Mouse (Mus musculus) erythroblast, embryonic 14.5 days (primary cell): ENCODE measurements around the gene Idh3a. TPM values are rescaled to one million over a fixed set of nuclear protein-coding genes. Genes with fewer than 3 reads are reported as not detected.

Experiments used
- H3K27me3 ChIP-seq: 2 replicates; pipeline ENCODE4 v1.6.1; 2012; ENCODE audit warnings: inconsistent platforms; ENCODE audit not compliant: control insufficient read depth
- H3K36me3 ChIP-seq: 2 replicates; pipeline ENCODE4 v1.6.1; 2012; ENCODE audit warnings: mild to moderate bottlenecking, inconsistent platforms; ENCODE audit not compliant: control insufficient read depth
- H3K4me1 ChIP-seq: 2 replicates; pipeline ENCODE4 v1.6.1; 2012; ENCODE audit warnings: inconsistent platforms; ENCODE audit not compliant: control insufficient read depth
- H3K4me3 ChIP-seq: replicated peaks from 2 replicates; pipeline ENCODE3; 2012; ENCODE audit warnings: moderate library complexity, mild to moderate bottlenecking, inconsistent platforms
- H3K9me3 ChIP-seq: 2 replicates; pipeline ENCODE4 v1.6.1; 2012; ENCODE audit warnings: low read length, inconsistent platforms, mixed read lengths; ENCODE audit not compliant: control insufficient read depth
- GATA1 ChIP-seq: IDR thresholded peaks from 2 replicates; pipeline ENCODE4 v1.6.1; 2012; ENCODE audit warnings: low read length, inconsistent platforms, mixed read lengths
- TAL1 ChIP-seq: IDR thresholded peaks from 3 replicates; pipeline ENCODE4 v1.6.1; 2012; ENCODE audit warnings: low read length, inconsistent platforms, mixed read lengths
- polyA plus RNA-seq: library from polyadenylated mRNA; stranded (reverse); fragments of >175 nt; gene quantifications from 2 replicates; pipeline ENCODE4 v1.2.3, GENCODE M21; 2012

Idh3a gene
- polyA plus RNA-seq: 0.99 and 1.1 TPM in 2 replicates

GRCm38 (mm10) chr9:54586199-54587061, at the start of gene Idh3a:
TSS of gene Idh3a (plus strand) at chr9:54586334.
- TF ChIP-seq TAL1: no peak
- TF ChIP-seq GATA1: no peak
- peaks cover 15% of the 10 kb centered on the region for H3K36me3 ChIP-seq
- H3K4me1 ChIP-seq: peaks cover 42% of the 10 kb centered on the region
- H3K27me3 ChIP-seq: no peaks in the 10 kb centered on the region
- peak within 1 kb of the TSS; percentile 97 for H3K4me3 ChIP-seq
- H3K9me3 ChIP-seq: no peaks in the 10 kb centered on the region

GRCm38 (mm10) chr9:54537030-54537429, 49.1 kb upstream of the Idh3a start:
- Histone ChIP-seq H3K9me3 (no peaks in the 10 kb centered on the region), H3K4me1 (no peaks in the 10 kb centered on the region), H3K36me3 (no peaks in the 10 kb centered on the region), H3K27me3 (no peaks in the 10 kb centered on the region), H3K4me3 (no peak overlapping the region)
- TF ChIP-seq GATA1: no peak
- no peak for TF ChIP-seq TAL1

DNA sequence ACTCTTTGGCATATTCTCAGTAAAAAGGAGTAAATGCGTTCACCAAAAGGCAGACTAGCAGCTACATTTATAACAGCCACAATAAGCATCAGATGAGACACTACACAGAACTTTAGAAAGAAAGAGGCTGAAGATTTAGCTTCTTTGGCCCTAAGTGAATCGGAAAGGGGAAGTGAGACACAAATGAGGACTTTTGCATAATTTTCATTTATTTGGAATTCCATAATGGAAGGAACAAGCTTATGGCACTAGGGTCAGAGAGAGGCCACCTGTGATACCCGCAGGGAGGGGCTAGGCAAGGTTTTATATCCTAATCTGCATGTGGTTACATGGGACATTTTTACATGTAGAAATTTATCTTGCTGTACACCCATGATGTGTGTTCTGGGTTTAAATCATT, 48.7 kb upstream of the Idh3a start:
- Histone ChIP-seq H3K9me3 (no peaks in the 10 kb centered on the region), H3K36me3 (no peaks in the 10 kb centered on the region)
- TF ChIP-seq GATA1: no peak
- no peak for TF ChIP-seq TAL1

DNA sequence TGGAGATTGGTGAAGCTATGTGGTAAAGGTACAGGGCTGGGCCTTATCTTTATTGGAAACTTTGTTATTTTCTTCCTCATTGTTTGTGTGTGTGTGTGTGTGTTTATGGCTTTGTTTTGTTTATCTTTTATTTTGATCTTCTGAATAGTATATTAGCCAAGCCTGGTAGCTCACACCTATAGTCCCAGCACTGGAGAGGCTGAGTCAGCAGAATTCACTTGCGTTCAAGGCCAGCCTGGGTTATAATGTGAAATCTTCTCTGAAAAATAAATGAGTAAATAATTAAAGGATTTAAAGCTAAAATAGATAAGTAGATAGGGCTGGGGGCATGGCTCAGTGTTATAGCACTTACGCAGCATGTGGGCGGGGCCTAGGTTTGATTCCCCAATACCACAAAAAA, 47.9 kb upstream of the Idh3a start:
- Histone ChIP-seq H3K4me3 (no peak overlapping the region), H3K9me3 (no peaks in the 10 kb centered on the region), H3K27me3 (no peaks in the 10 kb centered on the region), H3K4me1 (no peaks in the 10 kb centered on the region), H3K36me3 (no peaks in the 10 kb centered on the region)
- TF ChIP-seq TAL1 (no peak), GATA1 (no peak)

More for the DNA sequence above, 48.7 kb upstream of the Idh3a start:
- H3K27me3 ChIP-seq: no peaks in the 10 kb centered on the region
- H3K4me1 ChIP-seq: no peaks in the 10 kb centered on the region
- H3K4me3 ChIP-seq: no peak overlapping the region

GRCm38 (mm10) chr9:54538684-54539083, 47.5 kb upstream of the Idh3a start, which contains the start of gene Sh2d7:
TSS of gene Sh2d7 (plus strand) at chr9:54538984.
- no peak for TF ChIP-seq GATA1
- Histone ChIP-seq H3K9me3 (no peaks in the 10 kb centered on the region), H3K4me1 (no peaks in the 10 kb centered on the region)

DNA sequence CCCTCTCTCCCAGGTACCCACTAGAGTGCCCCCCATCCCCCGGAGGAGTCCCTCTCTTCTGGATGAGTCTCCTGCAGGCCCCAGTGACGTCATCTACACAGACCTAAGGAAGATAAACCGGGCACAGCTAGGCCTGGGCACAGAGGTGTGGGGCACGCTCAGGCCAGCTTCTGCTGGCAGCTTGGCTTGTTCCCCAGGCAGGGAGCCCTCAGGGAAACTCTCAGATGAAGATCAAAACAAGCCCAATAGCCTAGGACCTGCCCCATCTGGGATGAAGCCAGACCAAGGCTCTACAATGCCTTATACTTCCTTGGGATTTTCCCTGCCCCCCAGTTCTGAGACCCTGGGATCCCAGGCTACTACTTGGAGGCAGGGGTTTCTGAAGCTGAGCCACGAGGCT, 45.3 kb upstream of the Idh3a start:
- H3K36me3 ChIP-seq: no peaks in the 10 kb centered on the region
- no peaks in the 10 kb centered on the region for H3K9me3 ChIP-seq
- H3K4me1 ChIP-seq: no peaks in the 10 kb centered on the region
- no peaks in the 10 kb centered on the region for H3K27me3 ChIP-seq
- TF ChIP-seq TAL1 (no peak), GATA1 (no peak)
- no peak overlapping the region for H3K4me3 ChIP-seq

More at GRCm38 (mm10) chr9:54538684-54539083, 47.5 kb upstream of the Idh3a start, which contains the start of gene Sh2d7:
- H3K36me3 ChIP-seq: no peaks in the 10 kb centered on the region
- no peak within 1 kb of the TSS for H3K4me3 ChIP-seq
- H3K27me3 ChIP-seq: no peaks in the 10 kb centered on the region

DNA sequence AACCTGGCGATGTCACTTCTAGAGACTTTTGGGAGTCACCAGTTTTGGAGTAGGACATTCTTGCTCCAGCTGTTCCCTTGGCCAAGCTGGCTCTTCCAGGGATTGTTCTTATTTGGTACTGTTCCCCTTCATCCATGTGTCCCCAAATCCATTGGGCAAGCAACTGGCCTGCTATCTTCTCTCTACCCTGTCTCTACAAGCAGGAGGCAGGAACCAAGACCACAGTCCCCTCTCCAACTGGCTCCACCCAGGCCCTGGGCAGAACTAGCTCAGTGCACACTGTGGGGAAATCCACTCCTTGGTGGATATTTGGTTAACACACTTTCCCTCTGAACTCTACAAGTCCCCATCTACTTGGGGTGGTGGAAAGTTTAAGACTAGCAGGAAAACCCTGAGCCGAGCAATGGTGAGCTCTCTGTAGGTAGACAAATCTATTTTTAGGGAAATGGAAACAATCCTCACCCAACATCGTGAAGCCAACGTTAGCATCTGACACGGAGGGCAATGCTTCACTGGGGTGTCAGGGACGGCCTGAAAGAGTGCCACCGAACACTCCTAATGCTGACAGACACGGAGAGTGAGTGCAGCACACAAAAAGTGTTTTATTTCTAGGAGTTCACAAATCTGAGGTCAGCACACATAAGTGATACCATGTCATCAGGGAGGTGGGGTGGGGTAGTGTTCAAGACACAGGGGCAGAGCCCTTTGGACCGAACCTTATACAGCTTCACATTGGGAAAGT, 41.8 kb upstream of the Idh3a start:
- no peaks in the 10 kb centered on the region for H3K27me3 ChIP-seq
- TF ChIP-seq GATA1: no peak
- no peak for TF ChIP-seq TAL1

DNA sequence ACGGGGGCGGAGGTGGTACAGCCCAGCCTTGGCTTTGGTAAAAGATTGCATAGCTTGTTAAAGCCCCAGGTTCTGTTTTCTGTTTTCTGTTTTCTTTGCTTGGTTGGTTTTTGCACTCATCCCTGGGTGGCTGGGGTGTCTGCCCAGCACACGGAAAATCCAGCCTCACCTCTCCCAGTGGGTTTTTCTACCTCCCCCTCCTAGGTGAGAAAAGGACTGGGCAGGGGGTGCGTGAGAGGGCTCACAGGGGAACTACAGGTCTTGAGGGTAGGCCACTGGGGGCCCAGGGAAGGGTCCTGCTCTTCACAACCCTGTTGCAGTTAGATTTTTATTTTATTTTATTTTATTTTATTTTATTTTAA, 41.2 kb upstream of the Idh3a start:
- no peaks in the 10 kb centered on the region for H3K27me3 ChIP-seq

More for the DNA sequence above, 41.8 kb upstream of the Idh3a start:
- Histone ChIP-seq H3K36me3 (no peaks in the 10 kb centered on the region), H3K4me3 (no peak overlapping the region), H3K9me3 (no peaks in the 10 kb centered on the region), H3K4me1 (no peaks in the 10 kb centered on the region)

GRCm38 (mm10) chr9:54547536-54547935, 38.6 kb upstream of the Idh3a start:
- Histone ChIP-seq H3K4me3 (no peak overlapping the region), H3K36me3 (no peaks in the 10 kb centered on the region), H3K9me3 (no peaks in the 10 kb centered on the region), H3K27me3 (no peaks in the 10 kb centered on the region), H3K4me1 (peaks cover 1% of the 10 kb centered on the region; the same call in 1 of the 2 replicates)
- TF ChIP-seq GATA1: no peak
- TF ChIP-seq TAL1: no peak

More for the DNA sequence above, 41.2 kb upstream of the Idh3a start:
- H3K9me3 ChIP-seq: no peaks in the 10 kb centered on the region
- no peak overlapping the region for H3K4me3 ChIP-seq
- no peaks in the 10 kb centered on the region for H3K4me1 ChIP-seq
- TF ChIP-seq GATA1: no peak
- H3K36me3 ChIP-seq: no peaks in the 10 kb centered on the region
